Mouse (Mus musculus) embryonic fibroblast, embryonic 13.5 days (primary cell): ENCODE measurements around the gene Fbxo21.

Source experiments
- CTCF ChIP-seq: IDR thresholded peaks from 2 replicates; pipeline ENCODE4 v1.5.1; 2011; ENCODE audit warnings: mild to moderate bottlenecking, control low read depth, low read length, moderate library complexity, borderline replicate concordance; ENCODE audit not compliant: insufficient read depth
- POLR2A ChIP-seq: IDR thresholded peaks from 2 replicates; pipeline ENCODE4 v1.6.1; 2011; ENCODE audit warnings: low read depth, mild to moderate bottlenecking, control low read depth, low read length, moderate library complexity

GRCm38 (mm10) chr5:117932222-117932621, 44.3 kb upstream of the Fbxo21 start:
- TF ChIP-seq CTCF (no peak), POLR2A (no peak)
